Mouse (Mus musculus) kidney, embryonic 14.5 days (tissue): ENCODE measurements at regions not wholly inside any gene's neighbourhood (a gene's known extent, or its start where the extent isn't known, plus 50 kb on each side); places are given as distances from the start of the nearest gene placed in this dataset.

Experiments
- ATAC-seq: fragments of 200-750 bp; cut with Nextera tagmentation; 2 replicates; pipeline ENCODE4 v1.8.0; 2017; ENCODE audit warnings: moderate number of reproducible peaks, mild to moderate bottlenecking, moderate TSS enrichment, moderate library complexity; ENCODE audit not compliant: low FRiP score, low TSS enrichment
- H3K27ac ChIP-seq: fragments of 300-500 bp; sonication (generic); 2 replicates; pipeline ENCODE4 v1.5.1; 2014; ENCODE audit warnings: low read depth, mild to moderate bottlenecking, low read length, moderate library complexity, mixed read lengths
- H3K27me3 ChIP-seq: fragments of 300-500 bp; sonication (generic); 2 replicates; pipeline ENCODE4 v1.6.1; 2014; ENCODE audit warnings: mild to moderate bottlenecking, low read length; ENCODE audit not compliant: control insufficient read depth, insufficient read depth
- H3K36me3 ChIP-seq: fragments of 300-500 bp; sonication (generic); 2 replicates; pipeline ENCODE4 v1.6.1; 2014; ENCODE audit warnings: low read length, mixed read lengths; ENCODE audit not compliant: control insufficient read depth, insufficient read depth
- H3K4me1 ChIP-seq: fragments of 300-500 bp; sonication (generic); 2 replicates; pipeline ENCODE4 v1.6.1; 2014; ENCODE audit warnings: low read length, mixed read lengths; ENCODE audit not compliant: control insufficient read depth, insufficient read depth
- H3K4me2 ChIP-seq: fragments of 300-500 bp; sonication (generic); replicated peaks from 2 replicates; pipeline ENCODE4 v1.6.1; 2014; ENCODE audit warnings: low read depth, mild to moderate bottlenecking, low read length
- H3K4me3 ChIP-seq: fragments of 300-500 bp; sonication (generic); 2 replicates; pipeline ENCODE4 v1.5.1; 2014; ENCODE audit warnings: mild to moderate bottlenecking, low read length
- H3K9ac ChIP-seq: fragments of 300-500 bp; sonication (generic); 2 replicates; pipeline ENCODE4 v1.6.1; 2014; ENCODE audit warnings: low read depth, mild to moderate bottlenecking, low read length, moderate library complexity
- H3K9me3 ChIP-seq: fragments of 300-500 bp; sonication (generic); 2 replicates; pipeline ENCODE4 v1.6.1; 2016; ENCODE audit warnings: low read length; ENCODE audit not compliant: control insufficient read depth
- WGBS: fragments of 180-500 bp; shearing (Covaris S2); extraction: QIAGEN DNeasy Blood & Tissue Kit; methylation state at CpG from one replicate; pipeline ENCODE4 v1.1.7; 2014; 5-methylcytosine and 5-hydroxymethylcytosine counted together

DNA sequence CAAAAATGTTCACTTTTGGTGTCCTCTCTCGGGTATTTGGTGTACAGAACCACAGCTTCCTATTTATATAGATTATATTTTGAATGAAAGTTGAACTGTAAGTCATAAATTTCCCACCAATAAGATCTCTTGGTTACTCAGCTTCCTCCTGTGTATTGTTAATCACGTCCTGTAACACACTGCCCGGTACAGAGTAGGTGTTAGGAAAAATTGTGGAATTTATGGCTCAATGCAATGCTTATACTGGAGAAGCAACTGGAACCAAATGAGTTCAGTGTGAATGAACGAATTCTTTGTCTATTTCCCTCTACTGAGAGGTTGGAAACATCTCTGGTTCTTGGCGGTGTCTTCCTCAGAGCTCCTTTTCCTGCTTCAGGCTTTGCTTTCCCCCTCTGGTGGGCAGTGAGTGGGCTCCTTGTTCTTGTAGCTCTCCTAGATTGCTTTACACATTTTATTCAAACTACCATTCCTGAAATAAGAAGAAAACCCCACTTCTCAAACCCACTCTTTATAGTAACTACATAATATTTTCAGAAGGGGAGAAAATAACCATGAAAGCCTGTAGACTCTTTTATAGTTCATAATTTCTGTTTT, 264.4 kb downstream of the D3Ertd751e start:
- Histone ChIP-seq H3K27ac (no peak overlapping the region), H3K9ac (no peak overlapping the region), H3K4me2 (no peak overlapping the region), H3K4me1 (no peaks in the 10 kb centered on the region), H3K4me3 (no peak overlapping the region), H3K9me3 (no peaks in the 10 kb centered on the region), H3K27me3 (no peaks in the 10 kb centered on the region), H3K36me3 (no peaks in the 10 kb centered on the region)
- no peak for ATAC-seq
- 46% methylated on average over 5 of the region's 5 CpGs for WGBS

DNA sequence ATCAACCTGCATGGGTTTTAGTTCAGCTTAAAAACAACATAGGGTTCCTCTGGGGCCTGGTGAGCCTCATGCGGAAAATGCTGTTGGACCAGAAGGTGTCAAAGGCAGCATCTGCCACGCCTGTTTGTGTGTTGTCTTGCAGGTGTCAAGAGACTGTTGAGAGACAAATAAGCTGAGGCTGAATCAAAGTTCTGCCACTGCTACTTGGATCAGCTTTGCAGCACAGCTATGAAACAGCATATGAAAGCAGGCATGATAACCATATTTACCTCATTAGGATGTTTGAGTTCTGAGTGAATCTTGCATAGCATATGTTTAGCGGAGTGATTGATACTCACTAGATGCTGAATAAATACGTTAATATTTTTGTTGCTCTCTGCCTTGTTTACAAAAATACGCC, 280.8 kb downstream of the D3Ertd751e start:
- H3K27ac ChIP-seq, result no peak overlapping the region
- 84% methylated on average over 5 of the region's 5 CpGs for WGBS
- no peaks in the 10 kb centered on the region for H3K36me3 ChIP-seq
- no peaks in the 10 kb centered on the region for H3K9me3 ChIP-seq
- H3K4me2 ChIP-seq, result no peak overlapping the region
- no peaks in the 10 kb centered on the region for H3K4me1 ChIP-seq
- H3K27me3 ChIP-seq, result no peaks in the 10 kb centered on the region
- ATAC-seq, result no peak
- no peak overlapping the region for H3K4me3 ChIP-seq
- H3K9ac ChIP-seq, result no peak overlapping the region

DNA sequence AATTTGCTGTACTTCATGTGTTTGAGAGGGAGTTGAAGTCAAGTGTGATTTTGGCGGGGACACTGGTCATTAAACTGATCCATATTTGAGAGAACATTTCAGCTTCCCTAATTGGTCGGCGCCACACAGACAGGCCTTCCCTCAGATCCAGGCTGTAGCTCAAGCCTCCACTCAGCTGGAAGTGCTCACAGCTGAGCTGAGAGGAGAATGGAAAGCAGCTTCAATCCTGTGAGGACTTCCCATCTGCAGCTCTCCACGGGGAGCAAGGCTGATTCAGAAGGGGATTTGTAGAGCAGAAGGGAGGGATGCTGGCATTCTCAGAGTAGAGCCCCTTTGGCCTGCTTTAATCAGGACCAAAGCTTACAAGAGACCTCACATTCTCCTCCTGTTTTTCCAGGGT, 297.2 kb downstream of the D3Ertd751e start:
- Histone ChIP-seq H3K4me2 (no peak overlapping the region), H3K27me3 (no peaks in the 10 kb centered on the region), H3K9me3 (no peaks in the 10 kb centered on the region), H3K4me1 (no peaks in the 10 kb centered on the region), H3K4me3 (no peak overlapping the region), H3K9ac (no peak overlapping the region), H3K36me3 (no peaks in the 10 kb centered on the region), H3K27ac (no peak overlapping the region)
- WGBS, result 44% methylated on average over 4 of the region's 4 CpGs
- no peak for ATAC-seq

DNA sequence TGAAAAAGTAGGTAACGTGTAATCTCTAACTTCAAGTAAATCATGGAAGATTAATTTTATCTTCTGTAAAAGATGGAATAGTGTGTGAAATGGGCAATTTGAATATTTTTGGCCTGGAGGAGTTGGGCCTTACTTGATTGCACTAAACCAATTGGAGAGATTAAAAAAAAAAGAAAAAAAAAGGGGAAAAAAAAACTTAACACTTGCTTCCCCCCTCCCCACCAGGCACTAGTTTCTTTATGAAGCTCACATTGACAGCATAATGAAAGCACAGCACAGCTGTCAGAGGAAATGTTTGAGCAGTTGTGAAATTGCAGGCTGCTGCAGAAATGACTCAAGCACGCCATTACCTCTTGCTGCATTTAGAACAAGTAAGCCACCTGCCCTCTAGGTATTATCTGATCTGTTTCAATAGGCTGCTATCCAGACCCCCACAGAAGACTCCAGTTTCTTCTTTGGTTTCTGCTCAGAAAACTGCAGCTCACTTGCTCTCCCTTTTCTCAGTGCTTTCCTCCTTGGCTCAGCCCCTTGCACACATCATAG, 297.9 kb downstream of the D3Ertd751e start:
- no peak overlapping the region for H3K27ac ChIP-seq
- WGBS, result 81% methylated on average over 2 of the region's 2 CpGs
- no peak for ATAC-seq
- H3K4me3 ChIP-seq, result no peak overlapping the region
- H3K36me3 ChIP-seq, result no peaks in the 10 kb centered on the region
- H3K27me3 ChIP-seq, result no peaks in the 10 kb centered on the region
- H3K4me2 ChIP-seq, result no peak overlapping the region
- no peaks in the 10 kb centered on the region for H3K9me3 ChIP-seq
- no peak overlapping the region for H3K9ac ChIP-seq
- H3K4me1 ChIP-seq, result no peaks in the 10 kb centered on the region

DNA sequence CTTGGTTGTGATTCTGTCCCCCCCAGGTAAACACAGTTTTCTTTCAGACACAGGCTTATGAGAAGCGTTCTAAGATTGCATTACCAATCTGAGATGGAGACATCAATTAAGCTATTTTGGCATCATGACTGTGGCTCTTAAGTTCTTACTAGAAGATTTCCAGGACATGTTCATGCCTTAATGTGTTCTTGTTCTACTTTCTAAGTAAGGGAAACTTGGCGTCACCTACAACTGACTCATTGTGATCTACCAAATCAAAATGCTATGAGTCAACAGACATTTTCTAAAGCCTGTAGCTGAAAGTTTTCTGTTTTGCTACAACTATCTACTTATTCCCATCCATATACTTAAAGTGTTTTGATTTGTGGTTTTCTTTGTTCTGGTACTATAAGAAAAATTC, 298.5 kb downstream of the D3Ertd751e start:
- H3K4me1 ChIP-seq, result no peaks in the 10 kb centered on the region
- H3K27ac ChIP-seq, result no peak overlapping the region
- H3K4me2 ChIP-seq, result no peak overlapping the region
- no peak for ATAC-seq
- H3K4me3 ChIP-seq, result no peak overlapping the region
- no peak overlapping the region for H3K9ac ChIP-seq
- no peaks in the 10 kb centered on the region for H3K36me3 ChIP-seq
- 95% methylated on average over 2 of the region's 2 CpGs for WGBS
- no peaks in the 10 kb centered on the region for H3K27me3 ChIP-seq
- no peaks in the 10 kb centered on the region for H3K9me3 ChIP-seq

DNA sequence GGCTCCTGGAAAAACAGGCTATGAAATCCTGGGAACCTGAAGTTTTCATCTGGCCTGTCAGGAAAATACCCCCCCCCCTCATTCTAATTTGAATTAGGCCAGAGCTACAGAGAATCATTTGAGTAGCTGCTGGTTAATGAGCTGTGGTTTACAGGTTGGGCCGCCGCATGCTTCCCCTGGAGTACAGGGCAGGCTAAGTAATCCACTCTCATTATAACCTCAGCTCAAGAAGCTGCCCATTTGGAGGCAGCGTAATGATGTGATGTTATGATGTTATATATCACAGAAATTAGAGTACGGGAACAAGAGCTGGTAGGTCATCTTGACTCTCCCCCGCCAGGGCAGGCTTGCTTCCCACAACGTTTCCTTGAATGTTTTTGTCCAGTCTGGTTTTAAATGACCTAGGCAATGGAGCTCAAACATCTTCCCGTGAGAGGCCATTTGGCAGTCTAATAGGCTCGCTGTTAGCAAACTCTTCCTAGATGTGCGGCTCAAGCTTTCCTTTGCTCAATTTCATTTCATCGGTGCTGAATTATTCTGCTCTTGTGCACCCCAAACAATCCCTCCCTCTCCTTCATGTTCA, 315.0 kb downstream of the D3Ertd751e start:
- peak; percentile 64; the same call in 1 of the 2 replicates for ATAC-seq
- Histone ChIP-seq H3K27ac (no peak overlapping the region), H3K4me2 (no peak overlapping the region), H3K4me3 (no peak overlapping the region), H3K4me1 (no peaks in the 10 kb centered on the region), H3K9ac (no peak overlapping the region), H3K27me3 (no peaks in the 10 kb centered on the region), H3K9me3 (no peaks in the 10 kb centered on the region), H3K36me3 (no peaks in the 10 kb centered on the region)
- WGBS, result 46% methylated on average over 10 of the region's 10 CpGs

DNA sequence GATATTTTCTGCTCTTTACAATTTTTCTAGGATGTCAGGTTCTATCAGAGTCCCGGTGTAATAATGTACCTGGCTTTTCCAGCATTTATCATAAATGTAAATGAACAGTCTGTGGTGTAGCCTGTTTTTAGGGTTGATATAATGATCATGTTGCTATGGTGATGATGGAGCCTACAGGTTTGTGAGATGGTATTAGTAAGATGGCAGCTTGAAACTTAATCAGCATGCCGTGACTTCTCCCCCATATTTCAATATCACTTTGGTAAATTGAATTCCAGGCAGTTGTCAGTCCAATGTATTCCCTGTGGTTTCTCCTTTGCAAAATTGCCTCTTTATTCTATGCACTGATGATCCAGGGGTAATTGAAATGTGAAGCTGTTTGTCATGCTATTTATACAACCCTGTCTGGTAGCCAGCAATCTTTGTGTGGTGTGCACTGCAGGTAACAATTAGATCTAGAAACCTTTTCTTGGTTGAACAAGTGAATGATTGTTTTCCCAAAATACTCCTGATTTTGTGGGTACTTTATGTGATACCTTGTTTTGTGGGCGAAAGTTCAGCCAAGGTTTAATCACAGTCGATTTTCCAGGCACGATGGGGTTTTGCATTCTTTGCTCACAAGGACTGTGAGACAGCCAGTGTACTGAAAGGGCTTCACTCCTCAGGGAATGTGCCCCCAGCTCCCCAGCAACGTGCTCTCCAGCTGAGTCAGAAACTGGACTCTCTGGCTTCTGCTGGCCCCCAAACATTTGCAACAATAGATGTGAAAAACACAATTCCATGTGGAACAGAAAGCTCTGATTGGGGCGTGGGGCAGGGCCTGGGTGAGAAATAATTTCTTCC, 322.9 kb downstream of the D3Ertd751e start:
- Histone ChIP-seq H3K27ac (no peak overlapping the region), H3K36me3 (no peaks in the 10 kb centered on the region), H3K9ac (no peak overlapping the region), H3K4me3 (no peak overlapping the region), H3K4me2 (no peak overlapping the region), H3K9me3 (no peaks in the 10 kb centered on the region), H3K4me1 (no peaks in the 10 kb centered on the region), H3K27me3 (no peaks in the 10 kb centered on the region)
- 63% methylated on average over 7 of the region's 7 CpGs for WGBS
- ATAC-seq, result no peak

DNA sequence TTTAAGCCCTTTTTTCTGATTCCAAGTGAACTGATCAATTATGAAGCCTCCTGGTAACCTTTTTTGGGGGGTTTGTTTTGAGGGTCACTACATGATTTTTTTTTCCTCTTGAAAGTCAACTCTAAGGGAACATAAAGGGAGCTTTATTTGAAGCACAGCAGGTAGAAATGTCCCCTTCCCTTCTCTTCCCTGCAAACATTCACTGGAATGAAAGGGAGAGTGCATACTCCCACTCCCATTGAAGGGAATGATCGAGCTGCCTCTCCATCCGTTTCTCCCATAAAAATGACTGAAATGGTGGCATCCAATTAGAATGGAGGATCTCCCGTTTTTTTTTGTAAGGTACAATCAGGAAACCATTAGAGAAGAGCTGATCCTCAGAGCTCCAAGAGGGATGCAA, 323.6 kb downstream of the D3Ertd751e start:
- Histone ChIP-seq H3K27ac (no peak overlapping the region), H3K4me3 (no peak overlapping the region), H3K9ac (no peak overlapping the region), H3K4me1 (no peaks in the 10 kb centered on the region), H3K36me3 (no peaks in the 10 kb centered on the region), H3K9me3 (no peaks in the 10 kb centered on the region), H3K4me2 (no peak overlapping the region), H3K27me3 (no peaks in the 10 kb centered on the region)
- ATAC-seq, result no peak
- WGBS, result 44% methylated on average over 3 of the region's 3 CpGs

DNA sequence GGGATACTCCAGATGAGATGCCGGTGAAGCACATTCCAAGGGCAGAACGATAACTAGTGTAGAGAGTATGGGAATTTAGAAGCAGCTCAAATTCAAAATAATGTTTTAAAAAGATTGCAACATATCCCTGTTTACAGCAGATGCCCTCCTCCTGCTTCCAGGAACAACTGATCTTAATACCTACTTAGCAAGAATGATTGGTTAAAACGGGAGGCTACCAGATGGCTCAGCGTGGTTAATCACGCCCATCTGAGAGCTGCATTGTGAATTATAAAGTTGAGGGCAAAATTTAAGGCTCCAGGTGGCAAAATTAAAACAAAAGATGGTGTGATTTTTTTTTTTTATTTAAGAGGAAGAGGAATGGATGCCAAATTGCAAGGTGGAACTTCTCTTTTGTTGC, 324.6 kb downstream of the D3Ertd751e start:
- 89% methylated on average over 5 of the region's 5 CpGs for WGBS
- H3K4me3 ChIP-seq, result no peak overlapping the region
- H3K27me3 ChIP-seq, result no peaks in the 10 kb centered on the region
- H3K9ac ChIP-seq, result no peak overlapping the region
- H3K27ac ChIP-seq, result no peak overlapping the region
- H3K36me3 ChIP-seq, result no peaks in the 10 kb centered on the region
- H3K4me1 ChIP-seq, result no peaks in the 10 kb centered on the region
- H3K9me3 ChIP-seq, result no peaks in the 10 kb centered on the region
- H3K4me2 ChIP-seq, result no peak overlapping the region
- no peak for ATAC-seq
